Mouse (Mus musculus) heart, embryonic 15.5 days (tissue): Measurements from ENCODE around the gene Fam213b. TPM values are rescaled to one million over a fixed set of nuclear protein-coding genes. Genes with fewer than 3 reads are reported as not detected.

ENCODE experiments used
- ATAC-seq: fragments of 200-750 bp; cut with Nextera tagmentation; replicated peaks from 2 replicates; pipeline ENCODE4 v1.8.0; 2017; ENCODE audit warnings: low read depth, moderate TSS enrichment; ENCODE audit not compliant: insufficient number of reproducible peaks, insufficient read depth, low FRiP score
- H3K27ac ChIP-seq: fragments of 300-500 bp; sonication (generic); 2 replicates; pipeline ENCODE4 v1.5.1; 2015; ENCODE audit warnings: mild to moderate bottlenecking, inconsistent platforms
- H3K27me3 ChIP-seq: fragments of 300-500 bp; sonication (generic); 2 replicates; pipeline ENCODE4 v1.6.1; 2015; ENCODE audit warnings: inconsistent platforms
- H3K36me3 ChIP-seq: fragments of 300-500 bp; sonication (generic); 2 replicates; pipeline ENCODE4 v1.6.1; 2015; ENCODE audit warnings: mild to moderate bottlenecking, inconsistent platforms
- H3K4me1 ChIP-seq: fragments of 300-500 bp; sonication (generic); replicated peaks from 2 replicates; pipeline ENCODE4 v1.6.1; 2015; ENCODE audit warnings: inconsistent platforms
- H3K4me2 ChIP-seq: fragments of 300-500 bp; sonication (generic); 2 replicates; pipeline ENCODE4 v1.6.1; 2015; ENCODE audit warnings: inconsistent platforms, mild to moderate bottlenecking, moderate library complexity
- H3K4me3 ChIP-seq: fragments of 300-500 bp; sonication (generic); 2 replicates; pipeline ENCODE4 v1.5.1; 2015; ENCODE audit warnings: mild to moderate bottlenecking, inconsistent platforms
- H3K9ac ChIP-seq: fragments of 300-500 bp; sonication (generic); 2 replicates; pipeline ENCODE4 v1.6.1; 2015; ENCODE audit warnings: mild to moderate bottlenecking, inconsistent platforms
- H3K9me3 ChIP-seq: fragments of 300-500 bp; sonication (generic); replicated peaks from 2 replicates; pipeline ENCODE4 v1.6.1; 2016; ENCODE audit warnings: inconsistent platforms
- WGBS: fragments of 180-500 bp; shearing (Covaris S2); methylation state at CpG from one replicate; pipeline ENCODE4 v1.1.7; 2015; ENCODE audit warnings: mixed read lengths; 5-methylcytosine and 5-hydroxymethylcytosine counted together
- polyA plus RNA-seq: library from polyadenylated mRNA; unstranded; fragments of >200 nt; fragmentation: Nextera tagmentation; extraction: Ambion mirVana; gene quantifications from 2 replicates; pipeline ENCODE4 v1.2.1, GENCODE M21; 2015

Gene Fam213b
- polyA plus RNA-seq, 1 experiment from 2014 or later = 46.7 TPM

DNA sequence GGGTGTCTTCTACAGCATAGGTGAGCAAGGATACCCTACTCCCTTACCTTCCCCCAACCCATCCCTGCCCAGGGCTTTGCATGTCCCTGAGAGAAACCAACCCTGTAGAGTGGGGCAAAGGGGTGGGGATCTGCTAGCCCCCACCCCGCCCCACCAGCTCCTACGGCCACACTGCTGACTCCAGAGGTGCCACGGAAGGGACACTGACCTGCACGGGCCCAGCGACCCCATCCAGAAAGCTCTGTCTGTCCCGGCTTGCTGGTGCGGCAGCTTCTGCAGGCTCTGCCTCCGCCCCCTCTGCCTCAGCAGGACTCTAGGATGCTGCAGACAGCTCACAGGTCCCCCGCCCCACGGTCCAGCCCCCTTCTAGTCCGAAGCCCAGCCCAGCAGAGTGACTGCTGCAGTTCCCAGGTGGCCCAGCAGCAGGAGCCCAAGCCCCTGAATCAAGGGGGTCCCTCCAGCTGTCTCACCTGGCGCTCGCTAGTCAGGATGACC, 27.1 kb downstream of the Fam213b start:
- no peak overlapping the region for H3K9ac ChIP-seq
- H3K4me3 ChIP-seq = no peak overlapping the region
- H3K27me3 ChIP-seq = peaks cover 43% of the 10 kb centered on the region
- no peak overlapping the region for H3K27ac ChIP-seq
- H3K36me3 ChIP-seq = no peaks in the 10 kb centered on the region
- 4% methylated on average over 13 of the region's 13 CpGs for WGBS
- no peaks in the 10 kb centered on the region; the same call in 1 of the 2 replicates for H3K4me1 ChIP-seq
- no peak for ATAC-seq
- no peak overlapping the region for H3K4me2 ChIP-seq
- H3K9me3 ChIP-seq = no peaks in the 10 kb centered on the region

- H3K9ac ChIP-seq = no peak overlapping the region
- 75% methylated on average over 4 of the region's 4 CpGs for WGBS
These were observed 28.2 kb downstream of the Fam213b start for GRCm38 (mm10) chr4:154870721-154871120.

DNA sequence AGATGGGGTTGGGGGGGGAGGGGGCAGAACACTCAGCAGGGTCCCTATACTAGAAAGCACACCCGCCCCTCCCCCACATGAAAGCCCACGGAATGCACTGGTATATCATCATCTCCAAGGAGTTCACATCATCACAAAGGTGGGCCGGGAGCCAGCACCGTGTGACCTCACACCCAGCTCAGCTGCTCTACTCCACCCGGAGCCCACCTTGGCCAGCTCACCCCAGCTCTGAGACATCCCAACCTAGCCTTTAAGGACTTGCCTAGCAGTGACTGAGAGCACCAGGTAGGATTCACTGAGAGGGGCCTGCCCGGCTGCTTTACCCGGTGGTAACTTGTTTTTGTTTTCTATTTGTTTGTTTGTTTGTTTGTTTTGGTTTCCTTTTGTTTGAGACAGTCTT, 29.5 kb downstream of the Fam213b start, which contains the start of gene Mmel1:
Mmel1 (plus strand) TSS at position 146 of the 400 bp plus-strand sequence.
- 71% methylated on average over 7 of the region's 7 CpGs for WGBS
- no peak within 1 kb of the TSS for H3K4me3 ChIP-seq
- no peaks in the 10 kb centered on the region for H3K9me3 ChIP-seq
- H3K27ac ChIP-seq = no peak within 1 kb of the TSS
- no peak within 1 kb of the TSS for H3K4me2 ChIP-seq
- no peak within 1 kb of the TSS for H3K9ac ChIP-seq
- peaks cover 7% of the 10 kb centered on the region for H3K4me1 ChIP-seq
- H3K27me3 ChIP-seq = peaks cover 40% of the 10 kb centered on the region
- H3K36me3 ChIP-seq = no peaks in the 10 kb centered on the region
- no peak for ATAC-seq

More at GRCm38 (mm10) chr4:154870721-154871120, 28.2 kb downstream of the Fam213b start:
- H3K4me1 ChIP-seq = no peaks in the 10 kb centered on the region; the same call in 1 of the 2 replicates
- H3K27me3 ChIP-seq = peaks cover 40% of the 10 kb centered on the region
- no peaks in the 10 kb centered on the region for H3K36me3 ChIP-seq
- no peak overlapping the region for H3K27ac ChIP-seq
- no peak overlapping the region for H3K4me2 ChIP-seq
- ATAC-seq = no peak
- H3K4me3 ChIP-seq = no peak overlapping the region
- H3K9me3 ChIP-seq = no peaks in the 10 kb centered on the region

- 76% methylated on average over 6 of the region's 6 CpGs for WGBS
- no peak overlapping the region for H3K4me2 ChIP-seq
- H3K27ac ChIP-seq = no peak overlapping the region
- H3K4me3 ChIP-seq = no peak overlapping the region
- H3K27me3 ChIP-seq = peaks cover 40% of the 10 kb centered on the region
- peaks cover 14% of the 10 kb centered on the region for H3K4me1 ChIP-seq
- no peak overlapping the region for H3K9ac ChIP-seq
- H3K36me3 ChIP-seq = no peaks in the 10 kb centered on the region
- no peaks in the 10 kb centered on the region for H3K9me3 ChIP-seq
- no peak for ATAC-seq
These were observed 31.7 kb downstream of the Fam213b start for GRCm38 (mm10) chr4:154867257-154867656.

- Histone ChIP-seq H3K4me1 (peaks cover 14% of the 10 kb centered on the region), H3K4me2 (no peak overlapping the region), H3K9ac (no peak overlapping the region), H3K4me3 (no peak overlapping the region), H3K27ac (no peak overlapping the region), H3K9me3 (no peaks in the 10 kb centered on the region), H3K36me3 (no peaks in the 10 kb centered on the region), H3K27me3 (peaks cover 31% of the 10 kb centered on the region)
- 75% methylated on average over 5 of the region's 5 CpGs for WGBS
- ATAC-seq = no peak
These were observed 32.5 kb downstream of the Fam213b start for GRCm38 (mm10) chr4:154866391-154866790.

- no peaks in the 10 kb centered on the region for H3K36me3 ChIP-seq
- 77% methylated on average over 18 of the region's 18 CpGs for WGBS
- no peak overlapping the region for H3K4me3 ChIP-seq
- peaks cover 14% of the 10 kb centered on the region for H3K4me1 ChIP-seq
- peak overlapping the region; percentile 70; the same call in 1 of the 2 replicates for H3K4me2 ChIP-seq
- peak overlapping the region; percentile 57; the same call in 1 of the 2 replicates for H3K9ac ChIP-seq
- no peak for ATAC-seq
- peak overlapping the region; percentile 57; the same call in 1 of the 2 replicates for H3K27ac ChIP-seq
- no peaks in the 10 kb centered on the region for H3K9me3 ChIP-seq
- H3K27me3 ChIP-seq = peaks cover 22% of the 10 kb centered on the region
These were observed 33.8 kb downstream of the Fam213b start for GRCm38 (mm10) chr4:154864961-154865760.

- H3K9me3 ChIP-seq = no peaks in the 10 kb centered on the region
- peaks cover 22% of the 10 kb centered on the region for H3K27me3 ChIP-seq
- H3K27ac ChIP-seq = peak overlapping the region; percentile 57
- no peaks in the 10 kb centered on the region for H3K36me3 ChIP-seq
- WGBS = under 1% methylated on average over 18 of the region's 18 CpGs
- peak overlapping the region; percentile 57 for H3K9ac ChIP-seq
- H3K4me1 ChIP-seq = peaks cover 14% of the 10 kb centered on the region
- peak; percentile 87 for ATAC-seq
- H3K4me2 ChIP-seq = peak overlapping the region; percentile 70
- peak overlapping the region; percentile 53 for H3K4me3 ChIP-seq
These were observed 34.6 kb downstream of the Fam213b start for GRCm38 (mm10) chr4:154864271-154864771.

DNA sequence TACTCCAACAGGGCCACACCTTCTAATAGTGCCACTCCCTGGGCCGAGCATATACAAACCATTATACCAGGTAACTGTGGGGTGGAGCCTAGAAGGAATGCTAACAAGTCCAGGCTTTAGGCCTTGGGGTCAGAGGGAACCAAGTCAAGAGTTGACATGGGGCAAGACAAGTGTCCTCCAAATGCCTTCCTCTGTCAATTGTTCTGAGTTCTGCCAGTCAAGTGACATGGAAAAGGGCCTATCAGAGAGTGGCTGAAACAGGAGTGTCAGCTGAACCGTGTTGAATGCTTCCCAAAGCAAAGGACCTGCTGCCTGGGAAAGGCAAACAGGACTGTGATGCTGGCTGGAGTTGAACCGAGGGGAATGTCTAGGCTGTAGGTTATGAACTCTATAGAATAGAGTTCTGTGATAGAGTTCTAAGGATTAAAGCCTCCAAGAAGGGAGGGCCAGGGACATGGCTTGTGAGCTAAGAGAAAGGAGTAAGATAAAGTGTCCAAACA, 35.4 kb downstream of the Fam213b start:
- Histone ChIP-seq H3K36me3 (no peaks in the 10 kb centered on the region), H3K9me3 (no peaks in the 10 kb centered on the region), H3K4me1 (peaks cover 14% of the 10 kb centered on the region), H3K27ac (0 out of 2 replicates have a peak overlapping the region, but pooled peaks have one; percentile 57), H3K4me3 (no peak overlapping the region), H3K27me3 (peaks cover 18% of the 10 kb centered on the region), H3K4me2 (no peak overlapping the region; the same call in 1 of the 2 replicates), H3K9ac (no peak overlapping the region)
- 80% methylated on average over 3 of the region's 3 CpGs for WGBS
- ATAC-seq = no peak

GRCm38 (mm10) chr4:154861967-154862366, 37.0 kb downstream of the Fam213b start:
- 65% methylated on average over 5 of the region's 5 CpGs for WGBS
- peaks cover 21% of the 10 kb centered on the region for H3K27me3 ChIP-seq
- no peak overlapping the region for H3K27ac ChIP-seq
- H3K9ac ChIP-seq = no peak overlapping the region
- no peaks in the 10 kb centered on the region for H3K9me3 ChIP-seq
- peaks cover 14% of the 10 kb centered on the region for H3K4me1 ChIP-seq
- ATAC-seq = no peak
- H3K36me3 ChIP-seq = no peaks in the 10 kb centered on the region
- H3K4me3 ChIP-seq = no peak overlapping the region
- no peak overlapping the region for H3K4me2 ChIP-seq

GRCm38 (mm10) chr4:154858601-154859000, 40.3 kb downstream of the Fam213b start:
- Histone ChIP-seq H3K36me3 (no peaks in the 10 kb centered on the region), H3K4me1 (peaks cover 19% of the 10 kb centered on the region), H3K4me2 (no peak overlapping the region), H3K27me3 (peaks cover 52% of the 10 kb centered on the region), H3K9ac (no peak overlapping the region), H3K9me3 (no peaks in the 10 kb centered on the region), H3K4me3 (no peak overlapping the region), H3K27ac (no peak overlapping the region)
- no peak for ATAC-seq
- WGBS = 65% methylated on average over 3 of the region's 3 CpGs

DNA sequence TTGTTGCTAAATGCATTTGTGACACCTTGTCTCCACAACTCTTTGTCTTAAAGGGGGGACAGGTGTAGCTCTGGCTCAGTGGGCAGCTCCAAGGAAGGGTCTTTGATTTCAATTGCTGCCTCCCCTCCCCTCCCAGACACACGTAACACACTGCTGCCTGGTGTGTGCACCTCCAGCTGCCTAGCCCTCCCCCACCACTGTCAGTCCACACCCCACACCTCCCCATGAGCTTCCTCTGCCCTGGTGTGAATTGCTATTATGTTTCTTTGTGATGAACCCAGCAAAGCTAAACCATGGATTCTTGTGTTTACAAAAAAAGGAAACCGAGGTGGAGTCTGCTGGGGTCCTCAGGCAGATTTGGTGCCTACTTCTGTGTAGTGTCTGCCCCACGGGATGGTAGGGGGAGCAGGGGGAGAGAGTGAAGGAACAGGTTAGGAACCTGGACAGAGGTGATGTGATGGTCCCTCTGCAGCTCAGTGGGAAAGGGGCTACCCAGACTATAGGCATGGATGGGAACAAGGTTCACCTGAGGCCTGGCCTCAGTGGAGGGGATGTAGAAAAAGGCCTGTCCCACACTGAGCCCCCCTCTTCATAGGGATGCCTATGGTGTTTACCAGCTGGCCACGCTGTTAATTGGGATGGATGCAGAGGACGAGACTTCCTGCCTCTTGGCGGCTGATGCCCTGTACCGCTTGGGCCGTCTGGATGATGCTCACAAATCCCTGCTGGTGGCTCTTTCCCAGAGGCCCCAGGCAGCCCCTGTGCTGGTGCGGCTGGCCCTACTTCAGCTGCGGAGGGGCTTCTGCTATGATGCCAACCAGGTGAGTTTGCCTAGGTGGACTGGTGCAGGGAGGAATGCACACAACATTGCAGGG, 41.3 kb downstream of the Fam213b start:
- Histone ChIP-seq H3K4me3 (no peak overlapping the region), H3K9me3 (no peaks in the 10 kb centered on the region), H3K36me3 (no peaks in the 10 kb centered on the region), H3K9ac (no peak overlapping the region), H3K27me3 (peaks cover 55% of the 10 kb centered on the region), H3K4me1 (peaks cover 19% of the 10 kb centered on the region), H3K27ac (no peak overlapping the region), H3K4me2 (no peak overlapping the region)
- 69% methylated on average over 10 of the region's 10 CpGs for WGBS
- ATAC-seq = no peak
